9 mouse cellular contexts compared by ENCODE assay signal in the genomic region with DNA sequence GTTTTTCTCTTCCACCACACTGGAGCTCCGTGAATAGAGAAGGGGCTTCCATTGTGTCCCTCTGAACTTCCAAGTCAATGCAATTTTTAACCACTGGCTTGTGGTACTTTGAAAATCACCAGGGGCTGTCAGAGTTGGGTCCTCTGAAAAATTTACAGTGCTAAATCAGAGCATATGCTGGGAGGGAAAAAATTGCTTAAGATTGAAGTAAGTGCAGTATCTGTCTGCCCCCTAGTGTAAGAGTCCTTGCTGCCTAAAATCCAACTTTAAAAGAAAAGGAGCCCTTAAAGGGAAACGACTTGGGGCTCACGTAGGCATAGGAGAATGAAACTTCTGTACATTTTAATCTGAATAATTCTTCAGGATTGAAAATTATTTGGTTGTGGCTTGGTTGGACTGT. TPM values are rescaled to one million over a fixed set of nuclear protein-coding genes. Genes with fewer than 3 reads are reported as not detected.
DNase-seq lines count a peak whose midpoint lies in the region; ATAC-seq and TF ChIP-seq lines count a peak whose summit lies in the region.
"Had no signal": no experiment of that assay in that cellular context is flagged by ENCODE, and none has a peak within 500 bp of the region (broad histone marks: within the 10 kb centered on the region; RNA-seq: fewer than 3 reads in every experiment).

No protein-coding gene starts in this region.

- no peaks in the 10 kb centered on the region for H3K4me1 ChIP-seq in spleen, adult 2 months (ENCODE audit: control insufficient read depth, insufficient read depth, insufficient read length)
- peaks cover 18% of the 10 kb centered on the region for H3K4me1 ChIP-seq in forebrain, embryonic 16.5 days (replicated peaks; ENCODE audit: control insufficient read depth, insufficient read depth, low read length)

- no peak for ATAC-seq in forebrain, embryonic 16.5 days

- 2% methylated on average over 3 of the region's 3 CpGs for WGBS in spleen, adult 2 months
- 1% methylated on average over 3 of the region's 3 CpGs for WGBS in forebrain, embryonic 16.5 days

- H3K4me3 ChIP-seq in spleen, adult 2 months (ENCODE audit: extremely low read depth, insufficient read depth, insufficient read length): peak overlapping the region; percentile 6; the same call in 1 of the 2 replicates
- peak overlapping the region; percentile 46 for H3K4me3 ChIP-seq in forebrain, embryonic 16.5 days (replicated peaks; ENCODE audit: low read length)

- DNase-seq in spleen, adult 2 months (ENCODE audit: low read depth in 1 of 2, low spot score in 2 of 2): no peak
- no peak for DNase-seq in spleen, adult 18-20 months
- peak; percentile 88 for DNase-seq in kidney, adult 9 months
- DNase-seq in mesoderm, embryonic 11.5 days (ENCODE audit: low read depth, low spot score): peak; percentile 74
- no peak for DNase-seq in cerebellum, adult 9-11 months
- DNase-seq in cerebellum, postnatal 4 days (ENCODE audit: low spot score in 2 of 2): no peak
- no peak for DNase-seq in cerebellum, adult 11-12 months

- TF ChIP-seq CTCF in spleen, adult 2 months (IDR thresholded peaks at IDR 0.05; ENCODE audit: extremely low read depth, insufficient read depth, insufficient read length, insufficient replicate concordance): no peak

- no peaks in the 10 kb centered on the region for H3K9me3 ChIP-seq in forebrain, embryonic 16.5 days (ENCODE audit: control insufficient read depth, low read length)

- peak overlapping the region; percentile 75; the same call in 1 of the 2 replicates for H3K27ac ChIP-seq in spleen, adult 2 months (ENCODE audit: insufficient read depth, low read length)
- H3K27ac ChIP-seq in forebrain, embryonic 16.5 days (ENCODE audit: low read length): peak overlapping the region; percentile 87
- H3K27ac ChIP-seq: macrophage had no signal

- peak overlapping the region; percentile 43 for H3K4me2 ChIP-seq in forebrain, embryonic 16.5 days (ENCODE audit: low read length)

- H3K36me3 ChIP-seq in spleen, adult 2 months (ENCODE audit: control insufficient read depth, insufficient read depth, low read length): no peaks in the 10 kb centered on the region
- no peaks in the 10 kb centered on the region for H3K36me3 ChIP-seq in forebrain, embryonic 16.5 days (ENCODE audit: control insufficient read depth, insufficient read depth)

- TF ChIP-seq POLR2A in spleen, adult 2 months (IDR thresholded peaks at IDR 0.05; ENCODE audit: low read depth, low read length): no peak

- peak overlapping the region; percentile 64 for H3K9ac ChIP-seq in forebrain, embryonic 16.5 days (replicated peaks; ENCODE audit: low read depth, low read length)

- H3K27me3 ChIP-seq in spleen, adult 2 months (ENCODE audit: control insufficient read depth, insufficient read depth, low read length): peaks cover 14% of the 10 kb centered on the region
- H3K27me3 ChIP-seq in forebrain, embryonic 16.5 days (replicated peaks; ENCODE audit: control insufficient read depth, insufficient read depth, low read length): peaks cover 43% of the 10 kb centered on the region

RNA-seq across cellular contexts. Expression of gene Nr2f2, which starts 1.7 kb away (rescaled TPM):
- 84.6 and 134 TPM in 2 replicates for polyA plus RNA-seq in spleen, adult 2 months (2012; rRNA removed)
- 88.4 and 90.6 TPM in 2 replicates for polyA plus RNA-seq in forebrain, embryonic 16.5 days (2015; fragmentation: Nextera tagmentation; extraction: Ambion mirVana)
- polyA plus RNA-seq: macrophage had no signal

Comparison
In these comparisons a context has a peak if more than half of its experiments do, and no peak if none do; other contexts are left out.
1. DNase-seq: peak in kidney, adult 9 months (single experiment) and mesoderm, embryonic 11.5 days (single experiment); none in spleen, adult 2 months (0 of 2), spleen, adult 18-20 months (0 of 2), cerebellum, adult 9-11 months (single experiment), cerebellum, postnatal 4 days (0 of 2) and cerebellum, adult 11-12 months (single experiment).